Mouse (Mus musculus) heart, adult 2 months (tissue): ENCODE measurements around the gene Gpat3.

Experiments used
- CTCF ChIP-seq: fragments of 200-600 bp; IDR thresholded peaks from 2 replicates; pipeline ENCODE4 v1.8.1; 2022; ENCODE audit warnings: antibody characterized with exemption, mild to moderate bottlenecking, moderate library complexity
- EP300 ChIP-seq: fragments of 200-500 bp; IDR thresholded peaks from 2 replicates; pipeline ENCODE4 v1.6.1; 2011; ENCODE audit warnings: low read depth, low read length, control low read depth; ENCODE audit not compliant: insufficient read depth
- POLR2A ChIP-seq: fragments of 200-500 bp; IDR thresholded peaks from 2 replicates; pipeline ENCODE4 v1.6.1; 2011; ENCODE audit warnings: mild to moderate bottlenecking, low read depth, low read length, control low read depth; ENCODE audit not compliant: insufficient read depth

GRCm38 (mm10) chr5:100835862-100836538 lies 9.5 kb upstream of the Gpat3 start:
- TF ChIP-seq POLR2A = no peak
- no peak for TF ChIP-seq CTCF
- no peak for TF ChIP-seq EP300
